ENCODE assay signal across 12 mouse cellular contexts in the genomic region with DNA sequence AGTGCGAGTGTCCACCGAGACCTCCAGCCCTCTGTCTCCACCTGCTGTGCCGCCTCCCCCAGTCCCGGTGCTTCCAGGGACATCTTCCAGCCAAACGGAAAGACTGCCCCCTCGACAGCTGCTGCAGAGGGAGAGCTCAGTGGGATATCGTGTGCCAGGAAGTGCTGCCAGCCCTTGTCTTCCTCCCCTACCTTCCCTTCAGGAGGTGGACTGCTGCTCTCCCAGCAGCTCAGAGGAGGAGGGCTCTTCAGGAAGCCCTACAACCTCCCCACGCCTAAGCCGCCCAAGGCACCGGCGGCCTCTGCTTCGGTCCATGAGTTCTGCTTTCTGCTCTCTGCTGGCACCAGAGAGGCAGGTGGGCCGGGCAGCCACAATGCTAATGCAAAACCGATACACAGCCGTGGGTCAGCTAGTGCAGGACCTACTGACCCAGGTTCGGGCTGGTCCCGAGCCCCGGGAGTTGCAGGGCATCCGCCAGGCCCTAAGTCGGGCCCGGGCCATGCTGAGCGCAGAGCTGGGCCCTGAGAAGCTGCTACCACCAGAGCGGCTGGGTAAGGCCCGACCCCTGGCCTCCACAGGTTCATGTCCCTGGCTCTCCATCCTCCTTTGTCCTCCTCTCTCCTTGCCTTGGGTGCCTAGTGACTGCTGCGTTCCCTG. TPM values are rescaled to one million over a fixed set of nuclear protein-coding genes. Genes with fewer than 3 reads are reported as not detected.
DNase-seq lines count a peak whose midpoint lies in the region; ATAC-seq and TF ChIP-seq lines count a peak whose summit lies in the region.
"Had no signal": no experiment of that assay in that cellular context is flagged by ENCODE, and none has a peak within 500 bp of the region (broad histone marks: within the 10 kb centered on the region; RNA-seq: fewer than 3 reads in every experiment).

No protein-coding gene starts in this region.

- no peak for DNase-seq in heart, postnatal 0 days (ENCODE audit: low spot score)
- no peak for DNase-seq in heart, postnatal 10 days
- DNase-seq in lung, postnatal 36 days, result no peak
- DNase-seq in cerebellum, adult 8-10 months, result peak; percentile 59
- DNase-seq in limb, embryonic 10.5 days (ENCODE audit: low spot score), result no peak
- DNase-seq in embryo, embryonic 9.5 days (ENCODE audit: extremely low spot score), result no peak
- DNase-seq: midbrain, embryonic 14.5 days; right cerebral cortex, postnatal 14 days; thymus, postnatal 36 days had no signal

- H3K27me3 ChIP-seq in heart, postnatal 0 days (ENCODE audit: control insufficient read depth, insufficient read depth, low read length), result peaks cover 17% of the 10 kb centered on the region; the same call in 1 of the 2 replicates
- peaks cover 15% of the 10 kb centered on the region for H3K27me3 ChIP-seq in lung, embryonic 15.5 days
- H3K27me3 ChIP-seq in limb, embryonic 10.5 days (ENCODE audit: low read depth, poor library complexity, severe bottlenecking), result peaks cover 62% of the 10 kb centered on the region

- ATAC-seq in heart, postnatal 0 days (ENCODE audit: insufficient read depth, low read depth), result no peak
- no peak for ATAC-seq in lung, embryonic 15.5 days (ENCODE audit: borderline replicate concordance, extremely low read depth, low FRiP score, low TSS enrichment)

- intact Hi-C loops in heart, postnatal 10 days (cut with DNase I), result no loop called here

- WGBS in heart, postnatal 0 days, result 39% methylated on average over 25 of the region's 25 CpGs
- WGBS in lung, embryonic 15.5 days, result 29% methylated on average over 25 of the region's 25 CpGs
- 21% methylated on average over 25 of the region's 25 CpGs for WGBS in limb, embryonic 10.5 days

- no peaks in the 10 kb centered on the region for H3K9me3 ChIP-seq in heart, postnatal 0 days (replicated peaks; ENCODE audit: control insufficient read depth, low read length)
- no peaks in the 10 kb centered on the region for H3K9me3 ChIP-seq in lung, embryonic 15.5 days
- H3K9me3 ChIP-seq in limb, embryonic 10.5 days (replicated peaks), result no peaks in the 10 kb centered on the region

- peaks cover 10% of the 10 kb centered on the region for H3K4me1 ChIP-seq in heart, postnatal 0 days (ENCODE audit: control insufficient read depth, insufficient read depth)
- peaks cover 35% of the 10 kb centered on the region for H3K4me1 ChIP-seq in lung, embryonic 15.5 days
- H3K4me1 ChIP-seq in limb, embryonic 10.5 days, result peaks cover 51% of the 10 kb centered on the region

- H3K4me2 ChIP-seq in heart, postnatal 0 days (ENCODE audit: low read depth, low read length), result peak overlapping the region; percentile 5; the same call in 1 of the 2 replicates
- peak overlapping the region; percentile 55 for H3K4me2 ChIP-seq in lung, embryonic 15.5 days

- TF ChIP-seq CTCF in heart, postnatal 0 days (IDR thresholded peaks at IDR 0.05; ENCODE audit: low read depth), result no peak

- no peak overlapping the region for H3K27ac ChIP-seq in heart, postnatal 0 days (ENCODE audit: low read depth)
- H3K27ac ChIP-seq in lung, embryonic 15.5 days, result no peak overlapping the region
- peak overlapping the region; percentile 50; the same call in 1 of the 2 replicates for H3K27ac ChIP-seq in limb, embryonic 10.5 days

- H3K9ac ChIP-seq in heart, postnatal 0 days (replicated peaks; ENCODE audit: low read depth, low read length), result no peak overlapping the region
- H3K9ac ChIP-seq in lung, embryonic 15.5 days, result no peak overlapping the region

- no peak overlapping the region for H3K4me3 ChIP-seq in heart, postnatal 0 days (ENCODE audit: low read depth, low read length)
- no peak overlapping the region for H3K4me3 ChIP-seq in lung, embryonic 15.5 days
- H3K4me3 ChIP-seq in limb, embryonic 10.5 days, result peak overlapping the region; percentile 41; the same call in 1 of the 2 replicates
- H3K4me3 ChIP-seq: erythroblast, embryonic 14.5 days had no signal

- TF ChIP-seq EP300 in heart, postnatal 0 days (IDR thresholded peaks at IDR 0.05; ENCODE audit: low read depth), result no peak

- peaks cover 25% of the 10 kb centered on the region for H3K36me3 ChIP-seq in heart, postnatal 0 days (replicated peaks; ENCODE audit: control insufficient read depth, insufficient read depth, low read length)
- H3K36me3 ChIP-seq in lung, embryonic 15.5 days, result peaks cover 11% of the 10 kb centered on the region
- peaks cover 28% of the 10 kb centered on the region for H3K36me3 ChIP-seq in limb, embryonic 10.5 days

RNA-seq across cellular contexts. Expression of a gene that starts 2.0 kb away (rescaled TPM):
- 3.1 and 3.2 TPM in 2 replicates for total RNA-seq in heart, postnatal 0 days (2014; rRNA removed; ENCODE audit: low replicate concordance)
- polyA plus RNA-seq in heart, postnatal 0 days (2015; fragmentation: Nextera tagmentation; extraction: Ambion mirVana), result 0.97 and 1.3 TPM in 2 replicates
- 1 to 10 TPM; 2.1 to 2.4 TPM for total RNA-seq in heart, postnatal 10 days (2021)
- polyA plus RNA-seq in lung, embryonic 15.5 days (2015; fragmentation: Nextera tagmentation; extraction: Ambion mirVana), result 2.7 and 2.9 TPM in 2 replicates
- 3.1 and 3.5 TPM in 2 replicates for polyA plus RNA-seq in limb, embryonic 10.5 days (2016; fragmentation: Nextera tagmentation; extraction: Ambion mirVana)
- total RNA-seq: hematopoietic stem cell, adult 5-6 weeks had no signal

RNA-seq across cellular contexts. Expression of a gene that starts 11.1 kb away (rescaled TPM):
- 1.9 and 13.6 TPM in 2 replicates for total RNA-seq in heart, postnatal 0 days (2014; rRNA removed; ENCODE audit: low replicate concordance)
- polyA plus RNA-seq in heart, postnatal 0 days (2015; fragmentation: Nextera tagmentation; extraction: Ambion mirVana), result 20.0 and 20.4 TPM in 2 replicates
- total RNA-seq in heart, postnatal 10 days (2021), result 10 to 100 TPM; 13.5 to 15.6 TPM
- 47.4 and 51.4 TPM in 2 replicates for polyA plus RNA-seq in lung, embryonic 15.5 days (2015; fragmentation: Nextera tagmentation; extraction: Ambion mirVana)
- polyA plus RNA-seq in limb, embryonic 10.5 days (2016; fragmentation: Nextera tagmentation; extraction: Ambion mirVana), result 74.6 and 84.6 TPM in 2 replicates

RNA-seq across cellular contexts. Expression of a gene that starts 13.6 kb away (rescaled TPM):
- 1.7 TPM in 1 of 2 replicates, not detected in the other for total RNA-seq in heart, postnatal 0 days (2014; rRNA removed; ENCODE audit: low replicate concordance)
- 0.97 and 1.4 TPM in 2 replicates for polyA plus RNA-seq in heart, postnatal 0 days (2015; fragmentation: Nextera tagmentation; extraction: Ambion mirVana)
- 1 to 10 TPM; 1.6 to 2.3 TPM for total RNA-seq in heart, postnatal 10 days (2021)
- 2.2 and 2.4 TPM in 2 replicates for polyA plus RNA-seq in lung, embryonic 15.5 days (2015; fragmentation: Nextera tagmentation; extraction: Ambion mirVana)
- polyA plus RNA-seq in limb, embryonic 10.5 days (2016; fragmentation: Nextera tagmentation; extraction: Ambion mirVana), result 1.8 and 3.1 TPM in 2 replicates

RNA-seq across cellular contexts. Expression of a gene that starts 13.7 kb away (rescaled TPM):
- total RNA-seq in heart, postnatal 0 days (2014; rRNA removed; ENCODE audit: low replicate concordance), result 46.2 and 58.3 TPM in 2 replicates
- polyA plus RNA-seq in heart, postnatal 0 days (2015; fragmentation: Nextera tagmentation; extraction: Ambion mirVana), result 47.4 and 48.2 TPM in 2 replicates
- 10 to 100 TPM; 38.3 to 45.5 TPM for total RNA-seq in heart, postnatal 10 days (2021)
- polyA plus RNA-seq in lung, embryonic 15.5 days (2015; fragmentation: Nextera tagmentation; extraction: Ambion mirVana), result 53.0 and 53.8 TPM in 2 replicates
- polyA plus RNA-seq in limb, embryonic 10.5 days (2016; fragmentation: Nextera tagmentation; extraction: Ambion mirVana), result 35.5 and 35.6 TPM in 2 replicates
- total RNA-seq: hematopoietic stem cell, adult 5-6 weeks had no signal

RNA-seq across cellular contexts. Expression of a gene that starts 15.6 kb away (rescaled TPM):
- 19.8 and 24.4 TPM in 2 replicates for total RNA-seq in heart, postnatal 0 days (2014; rRNA removed; ENCODE audit: low replicate concordance)
- 7.8 and 8.8 TPM in 2 replicates for polyA plus RNA-seq in heart, postnatal 0 days (2015; fragmentation: Nextera tagmentation; extraction: Ambion mirVana)
- total RNA-seq in heart, postnatal 10 days (2021), result 10 to 100 TPM; 33.8 to 39.7 TPM
- 71.7 and 72.4 TPM in 2 replicates for polyA plus RNA-seq in lung, embryonic 15.5 days (2015; fragmentation: Nextera tagmentation; extraction: Ambion mirVana)
- polyA plus RNA-seq in limb, embryonic 10.5 days (2016; fragmentation: Nextera tagmentation; extraction: Ambion mirVana), result 37.1 and 42.5 TPM in 2 replicates
